Mouse (Mus musculus): ENCODE data around the gene Zfp14.

- TF ChIP-seq HCFC1 (IDR thresholded peaks at IDR 0.05; ENCODE audit: borderline replicate concordance, insufficient read depth, low read length) (peak; percentile 92), MAFK (IDR thresholded peaks at IDR 0.05; ENCODE audit: insufficient read depth, low read depth, low read length) (no peak), ZC3H11A (IDR thresholded peaks at IDR 0.05; ENCODE audit: borderline replicate concordance, low read depth, low read length) (no peak), CHD2 (IDR thresholded peaks at IDR 0.05; ENCODE audit: low read depth, low read length) (0 out of 2 replicates have a peak, but pooled peaks have one; percentile 68), ZNF384 (IDR thresholded peaks at IDR 0.05; ENCODE audit: low read depth, low read length) (no peak)
Measured at GRCm38 (mm10) chr7:30094646-30095429, 43.7 kb upstream of the Zfp14 start, which contains the start of gene Zfp260.

Measured in ES-E14 (cell line).